Mouse (Mus musculus) heart, postnatal 0 days (tissue): Measurements from ENCODE around the gene Lcn9.

Source experiments
- CTCF ChIP-seq: IDR thresholded peaks from 2 replicates; pipeline ENCODE4 v1.5.1; 2016; ENCODE audit warnings: antibody characterized with exemption, control low read depth, low read depth
- EP300 ChIP-seq: IDR thresholded peaks from 2 replicates; pipeline ENCODE4 v1.6.1; 2016; ENCODE audit warnings: antibody characterized with exemption, low read depth

DNA sequence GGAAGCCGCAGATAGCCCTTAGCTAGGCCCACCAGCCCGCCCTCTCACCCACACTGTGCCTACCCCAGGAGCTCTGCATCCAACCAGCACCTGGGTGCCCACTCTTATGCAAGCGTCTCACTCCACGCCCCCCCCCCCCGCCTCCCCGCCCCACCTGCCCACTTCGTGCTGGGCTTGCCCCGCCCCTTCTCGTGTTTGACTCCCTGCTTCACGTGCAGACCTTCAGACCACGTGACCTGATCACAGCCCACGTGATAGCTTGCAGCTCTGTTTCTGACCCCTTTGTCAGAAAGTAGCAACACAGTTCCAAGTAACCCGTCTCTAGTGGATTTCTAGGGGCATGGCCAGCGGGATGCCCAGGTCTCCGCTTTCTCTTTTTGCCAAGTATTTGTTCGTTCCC is 24.3 kb downstream of the Lcn9 start, which contains the start of gene Sohlh1:
- TF ChIP-seq CTCF, result no peak
- no peak for TF ChIP-seq EP300
